Mouse (Mus musculus) splenic B cell, adult 2 months (primary cell): ENCODE data around the gene Pappa.

Experiments
- DNase-seq: peaks from one replicate; pipeline ENCODE4 v3.0.0-alpha.2; 2011; ENCODE audit warnings: low read depth, low spot score
- H3K27me3 ChIP-seq: 2 replicates; pipeline ENCODE4 v1.6.1; 2012; ENCODE audit warnings: mild to moderate bottlenecking, low read length, moderate library complexity, mixed read lengths; ENCODE audit not compliant: control insufficient read depth, poor library complexity, insufficient read depth, severe bottlenecking
- H3K36me3 ChIP-seq: 2 replicates; pipeline ENCODE4 v1.6.1; 2012; ENCODE audit warnings: mild to moderate bottlenecking, low read length, moderate library complexity, mixed read lengths; ENCODE audit not compliant: control insufficient read depth, poor library complexity, insufficient read depth, severe bottlenecking

The Pappa gene

GRCm38 (mm10) chr4:65383070-65383469 lies 259.1 kb downstream of the Pappa start:
- Histone ChIP-seq H3K27me3 (no peaks in the 10 kb centered on the region), H3K36me3 (no peaks in the 10 kb centered on the region)
- DNase-seq, result no peak

DNA sequence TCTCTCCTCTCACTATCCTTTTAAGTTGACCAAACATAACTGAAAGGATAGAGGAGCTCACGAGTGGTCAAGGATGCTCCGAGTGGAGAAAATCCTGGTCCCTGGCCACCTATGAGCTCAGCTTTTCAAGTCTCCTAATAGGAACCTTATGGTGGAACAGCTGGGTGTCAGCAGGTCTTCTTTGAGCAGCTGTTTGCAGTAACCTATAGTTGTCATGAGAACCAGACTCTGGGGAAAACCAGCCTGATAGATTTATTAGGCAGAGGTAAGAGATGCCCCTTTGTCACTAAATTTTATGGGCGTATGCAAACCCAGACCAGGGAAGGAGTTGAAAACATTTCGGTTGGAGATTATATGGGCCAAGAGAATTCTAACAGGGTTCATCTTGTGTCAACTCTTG lies 267.0 kb downstream of the Pappa start:
- H3K27me3 ChIP-seq, result no peaks in the 10 kb centered on the region
- DNase-seq, result no peak
- H3K36me3 ChIP-seq, result no peaks in the 10 kb centered on the region

DNA sequence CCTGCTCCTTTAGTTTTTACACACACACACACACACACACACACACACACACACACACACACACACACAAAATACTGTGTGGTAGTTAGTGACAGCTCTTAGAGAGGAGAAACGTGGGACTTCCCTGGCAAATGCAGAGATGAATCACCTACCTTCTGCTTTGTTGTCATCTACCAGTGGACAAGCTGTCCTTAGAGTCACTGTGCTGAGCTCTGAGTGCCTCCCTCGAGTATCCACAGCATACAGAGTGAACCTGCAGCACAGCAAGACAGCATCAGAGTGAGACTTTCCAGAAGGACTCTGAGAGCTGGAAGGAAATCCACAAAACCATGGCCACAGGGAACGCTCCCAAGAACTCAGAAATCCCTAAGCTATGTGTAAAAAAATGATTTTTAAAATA lies 272.8 kb downstream of the Pappa start:
- DNase-seq, result no peak
- Histone ChIP-seq H3K36me3 (no peaks in the 10 kb centered on the region), H3K27me3 (no peaks in the 10 kb centered on the region)

GRCm38 (mm10) chr4:65399457-65399856 lies 275.5 kb downstream of the Pappa start:
- Histone ChIP-seq H3K27me3 (no peaks in the 10 kb centered on the region), H3K36me3 (no peaks in the 10 kb centered on the region)
- DNase-seq, result no peak

GRCm38 (mm10) chr4:65402286-65402685 lies 278.3 kb downstream of the Pappa start:
- no peaks in the 10 kb centered on the region for H3K36me3 ChIP-seq
- no peak for DNase-seq
- H3K27me3 ChIP-seq, result no peaks in the 10 kb centered on the region

DNA sequence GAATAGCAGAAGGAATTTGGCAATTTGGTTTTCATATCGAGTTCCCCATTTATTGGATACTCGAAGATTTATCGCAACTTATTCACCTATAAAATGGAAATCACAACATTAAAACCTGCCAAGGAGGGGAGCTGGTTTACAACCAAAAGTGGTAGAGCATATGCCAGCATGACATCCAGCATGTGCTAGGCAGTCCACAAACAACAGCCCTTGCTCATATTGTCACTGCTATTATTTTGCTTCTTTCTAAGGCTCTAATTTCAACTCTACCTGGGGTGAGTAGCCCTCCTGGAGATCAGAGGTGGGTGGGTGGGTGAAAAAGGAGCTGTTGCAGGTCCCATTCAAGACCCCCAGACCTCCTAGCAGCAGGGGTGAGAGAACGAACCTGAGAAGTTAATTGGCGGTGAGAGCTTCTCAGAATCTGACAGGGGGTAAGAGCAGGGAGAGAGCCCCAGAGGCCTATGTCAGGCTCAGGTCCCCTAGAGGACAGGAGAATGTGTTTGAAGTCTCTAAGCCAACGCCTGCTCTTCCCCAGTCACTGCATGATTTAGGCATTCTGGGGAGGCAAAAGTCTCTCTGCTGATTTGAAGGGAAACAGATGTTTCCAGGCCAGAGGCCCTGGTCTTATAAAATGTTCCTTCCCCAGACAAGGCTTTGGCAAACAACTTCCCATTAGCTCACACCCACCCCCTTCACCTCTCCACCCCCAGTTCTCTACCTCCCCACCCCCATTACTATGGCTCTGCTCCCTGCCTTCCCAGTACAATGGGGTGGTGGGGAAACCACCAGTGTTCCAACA lies 279.1 kb downstream of the Pappa start:
- no peaks in the 10 kb centered on the region for H3K27me3 ChIP-seq
- DNase-seq, result no peak
- H3K36me3 ChIP-seq, result no peaks in the 10 kb centered on the region
